ENCODE assay signal across 9 mouse cellular contexts in the genomic region with DNA sequence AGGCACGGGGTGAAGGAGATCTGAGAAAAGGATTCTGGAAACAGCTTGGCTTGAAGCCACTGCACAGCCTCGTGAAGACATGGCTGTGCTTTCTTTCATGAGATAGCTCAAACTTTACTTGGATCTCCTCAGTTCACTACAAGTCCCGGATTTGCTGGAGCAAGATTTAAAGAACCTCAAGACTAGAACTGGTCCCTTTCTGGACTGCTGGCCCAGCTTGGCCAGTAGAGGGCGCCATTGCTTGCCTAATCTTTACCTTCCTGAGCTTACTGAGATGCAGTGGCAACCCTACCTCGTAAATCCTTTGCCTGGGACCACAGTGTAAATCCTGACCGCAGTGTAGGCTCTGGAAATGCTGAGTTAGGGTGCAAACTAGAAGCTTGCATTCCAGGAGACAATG. TPM values are rescaled to one million over a fixed set of nuclear protein-coding genes. Genes with fewer than 3 reads are reported as not detected.
DNase-seq lines count a peak whose midpoint lies in the region; ATAC-seq and TF ChIP-seq lines count a peak whose summit lies in the region.
"Had no signal": no experiment of that assay in that cellular context is flagged by ENCODE, and none has a peak within 500 bp of the region (broad histone marks: within the 10 kb centered on the region; RNA-seq: fewer than 3 reads in every experiment).

No protein-coding gene starts in this region.

- H3K27ac ChIP-seq in heart, embryonic 12.5 days (ENCODE audit: poor library complexity, severe bottlenecking) = no peak overlapping the region
- H3K27ac ChIP-seq in heart, postnatal 0 days (ENCODE audit: low read depth) = no peak overlapping the region
- H3K27ac ChIP-seq: midbrain, embryonic 12.5 days had no signal

- no peaks in the 10 kb centered on the region for H3K4me1 ChIP-seq in heart, embryonic 12.5 days (replicated peaks)
- no peaks in the 10 kb centered on the region for H3K4me1 ChIP-seq in heart, postnatal 0 days (ENCODE audit: control insufficient read depth, insufficient read depth)
- H3K4me1 ChIP-seq: midbrain, embryonic 12.5 days had no signal

- H3K4me2 ChIP-seq in heart, embryonic 12.5 days = no peak overlapping the region
- no peak overlapping the region for H3K4me2 ChIP-seq in heart, postnatal 0 days (ENCODE audit: low read depth, low read length)
- H3K4me2 ChIP-seq: midbrain, embryonic 12.5 days had no signal

- H3K36me3 ChIP-seq in heart, embryonic 12.5 days = no peaks in the 10 kb centered on the region
- H3K36me3 ChIP-seq in heart, postnatal 0 days (replicated peaks; ENCODE audit: control insufficient read depth, insufficient read depth, low read length) = no peaks in the 10 kb centered on the region
- H3K36me3 ChIP-seq: midbrain, embryonic 12.5 days had no signal

- peak; percentile 75 for TF ChIP-seq CTCF in heart, postnatal 0 days (IDR thresholded peaks at IDR 0.05; ENCODE audit: low read depth)

- DNase-seq in heart, adult 11 months = peak; percentile 87
- DNase-seq in ZHBTc4 (ENCODE audit: low read depth, low spot score) = peak; percentile 85
- DNase-seq in heart, postnatal 0 days (ENCODE audit: low spot score) = peak; percentile 50
- peak; percentile 78 to 82 for DNase-seq in layer of hippocampus, postnatal 10 days (ENCODE audit: low spot score in 2 of 2)
- DNase-seq in spleen, adult 18-20 months = peak; percentile 14 to 43

- H3K9me3 ChIP-seq in heart, embryonic 12.5 days (replicated peaks) = no peaks in the 10 kb centered on the region
- H3K9me3 ChIP-seq in heart, postnatal 0 days (replicated peaks; ENCODE audit: control insufficient read depth, low read length) = no peaks in the 10 kb centered on the region
- H3K9me3 ChIP-seq: midbrain, embryonic 12.5 days had no signal

- no peak for ATAC-seq in heart, embryonic 12.5 days (ENCODE audit: insufficient number of reproducible peaks, low FRiP score)
- ATAC-seq in common myeloid progenitor, adult 5-6 weeks (replicated peaks; ENCODE audit: low read depth, poor library complexity, severe bottlenecking) = peak; percentile 68
- ATAC-seq in heart, postnatal 0 days (ENCODE audit: insufficient read depth, low read depth) = peak; percentile 22; the same call in 1 of the 2 replicates
- peak; percentile 67 for ATAC-seq in megakaryocyte progenitor cell, adult 5-6 weeks (replicated peaks; ENCODE audit: poor library complexity)

- peaks cover 31% of the 10 kb centered on the region for H3K27me3 ChIP-seq in heart, embryonic 12.5 days (replicated peaks)
- 0 out of 2 replicates have a peak, but pooled peaks cover 9% of the 10 kb centered on the region for H3K27me3 ChIP-seq in heart, postnatal 0 days (ENCODE audit: control insufficient read depth, insufficient read depth, low read length)
- H3K27me3 ChIP-seq: midbrain, embryonic 12.5 days had no signal

- TF ChIP-seq EP300 in heart, postnatal 0 days (IDR thresholded peaks at IDR 0.05; ENCODE audit: low read depth) = no peak

- WGBS in heart, embryonic 12.5 days = 32% methylated on average over 6 of the region's 6 CpGs
- WGBS in heart, postnatal 0 days = 28% methylated on average over 6 of the region's 6 CpGs

- H3K4me3 ChIP-seq in heart, embryonic 12.5 days = no peak overlapping the region
- no peak overlapping the region for H3K4me3 ChIP-seq in heart, postnatal 0 days (ENCODE audit: low read depth, low read length)
- H3K4me3 ChIP-seq: midbrain, embryonic 12.5 days had no signal

- no peak overlapping the region for H3K9ac ChIP-seq in heart, embryonic 12.5 days
- no peak overlapping the region for H3K9ac ChIP-seq in heart, postnatal 0 days (replicated peaks; ENCODE audit: low read depth, low read length)
- H3K9ac ChIP-seq: midbrain, embryonic 12.5 days had no signal

RNA-seq across cellular contexts. Expression of a gene that starts 6.7 kb away (rescaled TPM):
- not detected in 2 replicates for polyA plus RNA-seq in heart, embryonic 12.5 days (2016; fragmentation: Nextera tagmentation; extraction: Ambion mirVana)
- not detected in 2 replicates for total RNA-seq in common myeloid progenitor, adult 5-6 weeks (2017)
- total RNA-seq in heart, postnatal 0 days (2014; rRNA removed; ENCODE audit: low replicate concordance) = 0.42 TPM in 1 of 2 replicates, not detected in the other
- polyA plus RNA-seq in heart, postnatal 0 days (2015; fragmentation: Nextera tagmentation; extraction: Ambion mirVana) = not detected in 2 replicates
- total RNA-seq in layer of hippocampus, postnatal 10 days (2021) = under 1 TPM in 1 of 2 experiments, not detected in 1; 0.07 TPM
- not detected in 2 replicates for total RNA-seq in megakaryocyte progenitor cell, adult 5-6 weeks (2015)
- 0.07 TPM in 1 of 2 replicates, not detected in the other for total RNA-seq in megakaryocyte progenitor cell, adult 5-6 weeks (2017)

RNA-seq across cellular contexts. Expression of a gene that starts 15.0 kb away (rescaled TPM):
- polyA plus RNA-seq in heart, embryonic 12.5 days (2016; fragmentation: Nextera tagmentation; extraction: Ambion mirVana) = 0.36 TPM in 1 of 2 replicates, not detected in the other
- not detected in 2 replicates for total RNA-seq in common myeloid progenitor, adult 5-6 weeks (2017)
- total RNA-seq in heart, postnatal 0 days (2014; rRNA removed; ENCODE audit: low replicate concordance) = not detected in 2 replicates
- 0.08 and 0.14 TPM in 2 replicates for polyA plus RNA-seq in heart, postnatal 0 days (2015; fragmentation: Nextera tagmentation; extraction: Ambion mirVana)
- not detected for total RNA-seq in layer of hippocampus, postnatal 10 days (2021)
- 0.32 and 0.73 TPM in 2 replicates for total RNA-seq in megakaryocyte progenitor cell, adult 5-6 weeks (2015)
- not detected in 2 replicates for total RNA-seq in megakaryocyte progenitor cell, adult 5-6 weeks (2017)
- polyA plus RNA-seq: midbrain, embryonic 12.5 days had no signal

RNA-seq across cellular contexts. Expression of a gene that starts 23.4 kb away (rescaled TPM):
- 0.38 and 0.53 TPM in 2 replicates for polyA plus RNA-seq in heart, embryonic 12.5 days (2016; fragmentation: Nextera tagmentation; extraction: Ambion mirVana)
- not detected in 2 replicates for total RNA-seq in common myeloid progenitor, adult 5-6 weeks (2017)
- 3.1 and 8.9 TPM in 2 replicates for total RNA-seq in heart, postnatal 0 days (2014; rRNA removed; ENCODE audit: low replicate concordance)
- polyA plus RNA-seq in heart, postnatal 0 days (2015; fragmentation: Nextera tagmentation; extraction: Ambion mirVana) = 3.3 and 3.6 TPM in 2 replicates
- total RNA-seq in layer of hippocampus, postnatal 10 days (2021) = 10 to 100 TPM in 1 of 2 experiments, 1 to 10 TPM in 1; 9.3 to 11.1 TPM
- not detected in 2 replicates for total RNA-seq in megakaryocyte progenitor cell, adult 5-6 weeks (2015)
- not detected in 2 replicates for total RNA-seq in megakaryocyte progenitor cell, adult 5-6 weeks (2017)
- polyA plus RNA-seq: midbrain, embryonic 12.5 days had no signal

Comparison
In these comparisons a context has a peak if more than half of its experiments do, and no peak if none do; other contexts are left out.
1. DNase-seq: peak in every context shown above with its lines; median percentile 87 in heart, adult 11 months; 85 in ZHBTc4; 80 in layer of hippocampus, postnatal 10 days; 50 in heart, postnatal 0 days; 28 in spleen, adult 18-20 months.